Mouse (Mus musculus) G1E (cell line): ENCODE results near the gene Tmem218. TPM values are rescaled to one million over a fixed set of nuclear protein-coding genes. Genes with fewer than 3 reads are reported as not detected.

Experiments used
- ATAC-seq: 2 replicates; pipeline ENCODE4 v1.8.0; 2016; ENCODE audit warnings: mild to moderate bottlenecking; ENCODE audit not compliant: insufficient number of reproducible peaks, poor library complexity, low FRiP score, severe bottlenecking; ENCODE audit errors: extremely low read depth
- DNase-seq: peaks from one replicate; pipeline ENCODE4 v3.0.0; 2012; ENCODE audit warnings: low spot score
- H3K27me3 ChIP-seq: 2 replicates; pipeline ENCODE4 v1.6.1; 2012; ENCODE audit warnings: mild to moderate bottlenecking, low read length, inconsistent platforms; ENCODE audit not compliant: insufficient read depth
- H3K36me3 ChIP-seq: replicated peaks from 2 replicates; pipeline ENCODE3; 2012; ENCODE audit warnings: mild to moderate bottlenecking, inconsistent platforms
- H3K4me1 ChIP-seq: 2 replicates; pipeline ENCODE4 v1.6.1; 2012; ENCODE audit warnings: low read depth, low read length, inconsistent platforms, mixed read lengths; ENCODE audit not compliant: insufficient read depth
- H3K4me3 ChIP-seq: 2 replicates; pipeline ENCODE4 v1.5.1; 2012; ENCODE audit warnings: low read depth, mild to moderate bottlenecking, inconsistent platforms, low read length, moderate library complexity, mixed read lengths
- H3K9me3 ChIP-seq: replicated peaks from 2 replicates; pipeline ENCODE4 v1.6.1; 2012; ENCODE audit warnings: inconsistent platforms
- CTCF ChIP-seq: IDR thresholded peaks from 2 replicates; pipeline ENCODE4 v1.5.1; 2012; ENCODE audit warnings: low read depth, low read length, inconsistent platforms, mixed read lengths
- GATA1 ChIP-seq: IDR thresholded peaks from 2 replicates; pipeline ENCODE4 v1.6.1; 2012; ENCODE audit warnings: borderline replicate concordance, low read length, inconsistent platforms, mixed read lengths
- GATA2 ChIP-seq: IDR thresholded peaks from 2 replicates; pipeline ENCODE4 v1.6.1; 2012; ENCODE audit warnings: low read depth, low read length, inconsistent platforms, borderline replicate concordance
- POLR2AphosphoS5 ChIP-seq: IDR thresholded peaks from 2 replicates; pipeline ENCODE4 v1.6.1; 2012; ENCODE audit warnings: low read depth, low read length, inconsistent platforms; ENCODE audit not compliant: insufficient replicate concordance
- TAL1 ChIP-seq: conservative IDR thresholded peaks from 2 replicates; pipeline ENCODE4 v1.6.1; 2012; ENCODE audit warnings: low read depth, low read length, inconsistent platforms, mixed read lengths
- polyA plus RNA-seq: library from polyadenylated mRNA; stranded (reverse); fragments of >175 nt; gene quantifications from 2 replicates; pipeline ENCODE4 v1.2.3, GENCODE M21; 2012
- total RNA-seq, 2 experiments: library from RNA; stranded (forward) in 1 of 2; stranded (reverse) in 1 of 2; fragments of 200-1000 nt in 1 of 2; fragments of >200 nt in 1 of 2; fragmentation: Nextera tagmentation in 1 of 2; gene quantifications; 2 replicates each; pipeline ENCODE4 v1.2.3; 2014 to 2017

Gene Tmem218
- total and polyA plus RNA-seq, 3 experiments, result 0.30 to 3.5 (median 1.7) TPM

- TF ChIP-seq GATA1 (no peak), TAL1 (no peak), GATA2 (no peak)
- DNase-seq (no peak), ATAC-seq (no peak)
- Histone ChIP-seq H3K4me1 (no peaks in the 10 kb centered on the region), H3K9me3 (no peaks in the 10 kb centered on the region), H3K36me3 (no peaks in the 10 kb centered on the region), H3K27me3 (peaks cover 12% of the 10 kb centered on the region), H3K4me3 (no peak overlapping the region)
Observed at GRCm38 (mm10) chr9:37197067-37197466, 11.0 kb upstream of the Tmem218 start.

GRCm38 (mm10) chr9:37200414-37200813 lies 7.6 kb upstream of the Tmem218 start:
- H3K36me3 ChIP-seq, result no peaks in the 10 kb centered on the region
- H3K4me3 ChIP-seq, result no peak overlapping the region
- TF ChIP-seq POLR2AphosphoS5, result no peak
- TF ChIP-seq GATA1, result no peak
- TF ChIP-seq CTCF, result no peak
- TF ChIP-seq TAL1, result no peak
- no peak for TF ChIP-seq GATA2
- peaks cover 10% of the 10 kb centered on the region; the same call in 1 of the 2 replicates for H3K27me3 ChIP-seq
- no peak for DNase-seq
- no peaks in the 10 kb centered on the region for H3K4me1 ChIP-seq
- ATAC-seq, result no peak
- H3K9me3 ChIP-seq, result no peaks in the 10 kb centered on the region

GRCm38 (mm10) chr9:37203884-37204283 lies 4.1 kb upstream of the Tmem218 start:
- H3K4me1 ChIP-seq, result peaks cover 7% of the 10 kb centered on the region
- DNase-seq (no peak), ATAC-seq (no peak)
- TF ChIP-seq POLR2AphosphoS5, result no peak
- TF ChIP-seq GATA2, result no peak
- no peak for TF ChIP-seq CTCF
- TF ChIP-seq TAL1, result no peak
- no peak for TF ChIP-seq GATA1
- peaks cover 7% of the 10 kb centered on the region; the same call in 1 of the 2 replicates for H3K27me3 ChIP-seq
- no peak overlapping the region for H3K4me3 ChIP-seq
- no peaks in the 10 kb centered on the region for H3K9me3 ChIP-seq
- H3K36me3 ChIP-seq, result no peaks in the 10 kb centered on the region

- ATAC-seq (no peak), DNase-seq (no peak)
- no peaks in the 10 kb centered on the region for H3K9me3 ChIP-seq
- no peak overlapping the region for H3K4me3 ChIP-seq
- TF ChIP-seq POLR2AphosphoS5, result no peak
- no peaks in the 10 kb centered on the region for H3K36me3 ChIP-seq
- H3K4me1 ChIP-seq, result peaks cover 6% of the 10 kb centered on the region
- H3K27me3 ChIP-seq, result no peaks in the 10 kb centered on the region
Observed at GRCm38 (mm10) chr9:37213060-37213738, 5.2 kb downstream of the Tmem218 start.

- TF ChIP-seq TAL1, result no peak
- no peak for TF ChIP-seq GATA2
- no peak for TF ChIP-seq CTCF
- no peak for TF ChIP-seq GATA1
- H3K4me1 ChIP-seq, result no peaks in the 10 kb centered on the region
- no peak for ATAC-seq
- no peak overlapping the region for H3K4me3 ChIP-seq
- DNase-seq, result no peak
- no peaks in the 10 kb centered on the region for H3K27me3 ChIP-seq
- no peaks in the 10 kb centered on the region for H3K36me3 ChIP-seq
- H3K9me3 ChIP-seq, result no peaks in the 10 kb centered on the region
Observed at GRCm38 (mm10) chr9:37214327-37215060, 6.5 kb downstream of the Tmem218 start.

GRCm38 (mm10) chr9:37220755-37221154 lies 12.7 kb downstream of the Tmem218 start:
- ATAC-seq (no peak), DNase-seq (no peak)
- Histone ChIP-seq H3K36me3 (peaks cover 4% of the 10 kb centered on the region), H3K27me3 (no peaks in the 10 kb centered on the region), H3K9me3 (no peaks in the 10 kb centered on the region), H3K4me3 (no peak overlapping the region), H3K4me1 (no peaks in the 10 kb centered on the region)
- TF ChIP-seq TAL1 (no peak), GATA1 (no peak), CTCF (no peak), GATA2 (no peak), POLR2AphosphoS5 (no peak)
